Mouse (Mus musculus) limb, embryonic 12.5 days (tissue): ENCODE measurements around the gene Ptprd. TPM values are rescaled to one million over a fixed set of nuclear protein-coding genes. Genes with fewer than 3 reads are reported as not detected.

ENCODE experiments used
- ATAC-seq: fragments of 200-750 bp; cut with Nextera tagmentation; 2 replicates; pipeline ENCODE4 v1.8.0; 2017; ENCODE audit warnings: low read depth, moderate TSS enrichment; ENCODE audit not compliant: insufficient number of reproducible peaks, insufficient read depth, low FRiP score, low TSS enrichment
- H3K27ac ChIP-seq: fragments of 300-500 bp; sonication (generic); 2 replicates; pipeline ENCODE4 v1.5.1; 2016; ENCODE audit warnings: mild to moderate bottlenecking, moderate library complexity
- H3K27me3 ChIP-seq: fragments of 300-500 bp; sonication (generic); 2 replicates; pipeline ENCODE4 v1.6.1; 2016; ENCODE audit warnings: mild to moderate bottlenecking, moderate library complexity
- H3K36me3 ChIP-seq: fragments of 300-500 bp; sonication (generic); 2 replicates; pipeline ENCODE4 v1.6.1; 2016; ENCODE audit warnings: mild to moderate bottlenecking, moderate library complexity
- H3K4me1 ChIP-seq: fragments of 300-500 bp; sonication (generic); replicated peaks from 2 replicates; pipeline ENCODE4 v1.6.1; 2016
- H3K4me2 ChIP-seq: fragments of 300-500 bp; sonication (generic); 2 replicates; pipeline ENCODE4 v1.6.1; 2016; ENCODE audit warnings: mild to moderate bottlenecking, moderate library complexity
- H3K4me3 ChIP-seq: fragments of 300-500 bp; sonication (generic); replicated peaks from 2 replicates; pipeline ENCODE4 v1.5.1; 2016; ENCODE audit warnings: mild to moderate bottlenecking
- H3K9ac ChIP-seq: fragments of 300-500 bp; sonication (generic); replicated peaks from 2 replicates; pipeline ENCODE4 v1.6.1; 2016; ENCODE audit warnings: mild to moderate bottlenecking, moderate library complexity
- H3K9me3 ChIP-seq: fragments of 300-500 bp; sonication (generic); 2 replicates; pipeline ENCODE4 v1.6.1; 2016; ENCODE audit warnings: mild to moderate bottlenecking, moderate library complexity
- WGBS: fragments of 180-500 bp; shearing (Covaris S2); methylation state at CpG from one replicate; pipeline ENCODE4 v1.1.7; 2016; 5-methylcytosine and 5-hydroxymethylcytosine counted together
- polyA plus RNA-seq: library from polyadenylated mRNA; unstranded; fragments of >200 nt; fragmentation: Nextera tagmentation; extraction: Ambion mirVana; gene quantifications from 2 replicates; pipeline ENCODE4 v1.2.1, GENCODE M21; 2016

The Ptprd gene
- polyA plus RNA-seq, 1 experiment from 2014 or later, result 30.9 TPM

DNA sequence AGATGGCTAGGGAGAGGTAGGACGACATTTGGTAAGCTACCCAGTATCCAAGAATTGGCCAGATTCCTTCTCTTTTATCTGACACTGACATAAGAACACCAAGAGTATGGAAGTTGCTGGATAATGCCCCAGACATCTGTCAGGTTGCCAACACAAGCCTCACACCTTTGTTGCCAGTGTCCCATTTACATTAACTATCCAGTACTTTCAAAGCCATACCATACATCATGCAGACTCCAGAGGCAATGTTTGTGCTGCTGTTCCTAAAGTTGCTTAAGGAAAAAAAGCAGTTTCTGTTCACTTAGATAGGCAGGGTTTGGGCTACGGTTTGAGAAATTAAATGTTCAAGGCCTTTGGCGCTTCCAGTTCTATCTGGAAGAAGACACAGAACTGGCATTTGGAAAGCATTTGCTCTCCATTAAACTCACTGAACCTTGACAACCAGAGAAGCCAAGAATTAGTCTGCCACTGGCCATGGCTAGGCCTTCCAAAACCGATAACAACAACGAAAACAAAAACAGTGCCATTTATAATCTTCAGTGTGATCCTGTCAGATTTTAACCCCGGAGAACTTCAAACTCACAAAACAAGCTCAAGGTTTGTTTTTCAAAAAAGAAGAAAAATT, 2220.0 kb downstream of the Ptprd start:
- Histone ChIP-seq H3K27ac (no peak overlapping the region), H3K4me3 (no peak overlapping the region), H3K9ac (no peak overlapping the region), H3K27me3 (no peaks in the 10 kb centered on the region), H3K9me3 (no peaks in the 10 kb centered on the region), H3K4me2 (no peak overlapping the region), H3K4me1 (no peaks in the 10 kb centered on the region; the same call in 1 of the 2 replicates), H3K36me3 (no peaks in the 10 kb centered on the region)
- ATAC-seq, result no peak
- WGBS, result 90% methylated on average over 6 of the region's 6 CpGs

DNA sequence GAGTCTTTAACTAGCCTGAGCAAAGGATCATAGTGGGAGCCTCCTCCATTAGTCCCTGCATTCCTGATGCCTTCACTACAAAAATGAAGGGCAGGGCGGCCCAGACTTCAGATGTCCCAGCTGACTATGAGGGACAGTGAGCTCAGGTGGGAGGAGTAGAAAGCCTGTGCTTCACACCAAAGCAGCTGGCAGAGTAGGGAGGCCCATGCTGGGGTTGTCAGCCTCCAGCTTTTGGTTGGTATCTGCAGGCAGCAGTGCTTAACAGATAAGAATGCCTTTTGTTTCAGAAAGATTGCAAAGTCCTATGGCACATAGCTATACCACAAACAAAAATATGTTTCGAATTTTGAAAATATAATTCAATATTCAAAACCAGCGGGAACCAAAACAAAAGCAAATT, 2237.0 kb downstream of the Ptprd start:
- Histone ChIP-seq H3K36me3 (no peaks in the 10 kb centered on the region), H3K9me3 (no peaks in the 10 kb centered on the region), H3K4me3 (no peak overlapping the region), H3K9ac (no peak overlapping the region), H3K27ac (0 out of 2 replicates have a peak overlapping the region, but pooled peaks have one; percentile 4), H3K27me3 (no peaks in the 10 kb centered on the region), H3K4me1 (peaks cover 5% of the 10 kb centered on the region; the same call in 1 of the 2 replicates), H3K4me2 (no peak overlapping the region)
- 64% methylated on average over 3 of the region's 3 CpGs for WGBS
- no peak; the same call in 1 of the 2 replicates for ATAC-seq

- Histone ChIP-seq H3K27ac (no peak overlapping the region), H3K4me3 (no peak overlapping the region), H3K36me3 (no peaks in the 10 kb centered on the region), H3K4me2 (no peak overlapping the region), H3K4me1 (peaks cover 5% of the 10 kb centered on the region; the same call in 1 of the 2 replicates), H3K9ac (no peak overlapping the region), H3K9me3 (no peaks in the 10 kb centered on the region), H3K27me3 (no peaks in the 10 kb centered on the region)
- WGBS, result 60% methylated on average over 1 of the region's 1 CpGs
- no peak for ATAC-seq
Observed at GRCm38 (mm10) chr4:75973322-75973721, 2238.4 kb downstream of the Ptprd start.

GRCm38 (mm10) chr4:75969961-75970360, 2241.8 kb downstream of the Ptprd start:
- Histone ChIP-seq H3K36me3 (no peaks in the 10 kb centered on the region), H3K4me2 (no peak overlapping the region), H3K27ac (no peak overlapping the region), H3K9me3 (no peaks in the 10 kb centered on the region), H3K4me1 (peaks cover 5% of the 10 kb centered on the region; the same call in 1 of the 2 replicates), H3K9ac (no peak overlapping the region), H3K4me3 (no peak overlapping the region), H3K27me3 (no peaks in the 10 kb centered on the region)
- ATAC-seq, result no peak
- 85% methylated on average over 2 of the region's 2 CpGs for WGBS

DNA sequence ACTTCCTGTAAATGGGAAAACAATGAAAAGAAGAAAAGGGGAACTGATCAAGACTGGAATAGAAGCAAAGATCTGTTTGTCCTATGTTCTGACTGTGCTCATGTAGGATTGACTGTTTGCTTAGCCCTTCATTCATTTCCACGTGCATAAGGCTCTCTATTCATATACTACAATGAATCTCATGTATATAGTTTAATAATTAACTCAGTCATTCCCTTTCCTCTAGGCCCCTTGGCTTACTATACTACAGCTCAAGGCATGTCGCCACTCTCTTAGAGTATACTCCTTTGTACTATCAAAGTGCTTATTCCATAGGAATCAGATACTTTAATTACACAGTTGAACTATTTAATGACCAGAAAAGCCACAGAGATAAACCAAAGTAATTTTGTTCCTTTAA, 2243.1 kb downstream of the Ptprd start:
- no peak overlapping the region for H3K4me2 ChIP-seq
- no peak overlapping the region for H3K4me3 ChIP-seq
- no peaks in the 10 kb centered on the region for H3K4me1 ChIP-seq
- H3K9ac ChIP-seq, result no peak overlapping the region
- WGBS, result 89% methylated on average over 2 of the region's 2 CpGs
- no peaks in the 10 kb centered on the region for H3K36me3 ChIP-seq
- no peaks in the 10 kb centered on the region for H3K9me3 ChIP-seq
- H3K27ac ChIP-seq, result no peak overlapping the region
- no peaks in the 10 kb centered on the region for H3K27me3 ChIP-seq
- ATAC-seq, result no peak

GRCm38 (mm10) chr4:75965810-75966209, 2246.0 kb downstream of the Ptprd start:
- WGBS, result 87% methylated on average over 3 of the region's 3 CpGs
- Histone ChIP-seq H3K4me1 (no peaks in the 10 kb centered on the region), H3K4me2 (no peak overlapping the region), H3K4me3 (no peak overlapping the region), H3K9ac (no peak overlapping the region), H3K27ac (no peak overlapping the region), H3K36me3 (no peaks in the 10 kb centered on the region), H3K9me3 (no peaks in the 10 kb centered on the region), H3K27me3 (no peaks in the 10 kb centered on the region)
- no peak for ATAC-seq

DNA sequence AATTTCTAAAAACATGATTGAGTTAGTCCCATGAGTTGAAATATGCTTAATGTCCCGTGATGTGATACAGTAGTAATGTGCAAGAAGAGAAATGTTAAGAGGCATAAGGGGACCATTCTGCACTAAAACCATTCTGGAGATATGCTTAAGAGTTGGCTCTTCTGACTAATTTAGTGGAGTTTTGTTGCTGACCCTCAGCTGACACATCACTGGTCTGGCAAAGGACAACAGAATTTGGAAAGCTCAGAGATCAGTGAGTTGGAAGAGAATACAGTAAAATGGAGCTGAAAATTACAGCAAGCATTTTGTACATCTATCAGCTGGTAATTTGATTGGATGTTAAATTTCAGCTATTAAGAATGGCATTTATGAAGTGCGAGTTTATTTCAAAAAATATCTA, 2248.8 kb downstream of the Ptprd start:
- Histone ChIP-seq H3K27ac (no peak overlapping the region), H3K36me3 (no peaks in the 10 kb centered on the region), H3K4me2 (no peak overlapping the region), H3K27me3 (no peaks in the 10 kb centered on the region), H3K9me3 (no peaks in the 10 kb centered on the region), H3K9ac (no peak overlapping the region), H3K4me3 (no peak overlapping the region), H3K4me1 (no peaks in the 10 kb centered on the region)
- 75% methylated on average over 2 of the region's 2 CpGs for WGBS
- ATAC-seq, result no peak

GRCm38 (mm10) chr4:75961865-75962264, 2249.9 kb downstream of the Ptprd start:
- H3K27ac ChIP-seq, result no peak overlapping the region
- H3K9me3 ChIP-seq, result no peaks in the 10 kb centered on the region
- no peaks in the 10 kb centered on the region for H3K36me3 ChIP-seq
- H3K4me2 ChIP-seq, result no peak overlapping the region
- H3K4me1 ChIP-seq, result no peaks in the 10 kb centered on the region
- H3K27me3 ChIP-seq, result no peaks in the 10 kb centered on the region
- no peak overlapping the region for H3K4me3 ChIP-seq
- H3K9ac ChIP-seq, result no peak overlapping the region
- 70% methylated on average over 2 of the region's 2 CpGs for WGBS
- no peak for ATAC-seq

- H3K9ac ChIP-seq, result no peak overlapping the region
- H3K27me3 ChIP-seq, result no peaks in the 10 kb centered on the region
- H3K4me3 ChIP-seq, result no peak overlapping the region
- no peak overlapping the region for H3K27ac ChIP-seq
- no peaks in the 10 kb centered on the region for H3K9me3 ChIP-seq
- ATAC-seq, result peak; percentile 63; the same call in 1 of the 2 replicates
- no peaks in the 10 kb centered on the region; the same call in 1 of the 2 replicates for H3K4me1 ChIP-seq
- peaks cover 11% of the 10 kb centered on the region for H3K36me3 ChIP-seq
- no peak overlapping the region for H3K4me2 ChIP-seq
- WGBS, result 60% methylated on average over 6 of the region's 6 CpGs
Observed at GRCm38 (mm10) chr4:75953349-75954060, 2258.3 kb downstream of the Ptprd start.

GRCm38 (mm10) chr4:75950582-75950981, 2261.2 kb downstream of the Ptprd start:
- 66% methylated on average over 4 of the region's 4 CpGs for WGBS
- Histone ChIP-seq H3K9me3 (no peaks in the 10 kb centered on the region; the same call in 1 of the 2 replicates), H3K36me3 (peaks cover 13% of the 10 kb centered on the region), H3K4me1 (no peaks in the 10 kb centered on the region; the same call in 1 of the 2 replicates), H3K27me3 (no peaks in the 10 kb centered on the region), H3K4me3 (no peak overlapping the region), H3K27ac (no peak overlapping the region), H3K9ac (no peak overlapping the region), H3K4me2 (no peak overlapping the region)
- no peak for ATAC-seq

DNA sequence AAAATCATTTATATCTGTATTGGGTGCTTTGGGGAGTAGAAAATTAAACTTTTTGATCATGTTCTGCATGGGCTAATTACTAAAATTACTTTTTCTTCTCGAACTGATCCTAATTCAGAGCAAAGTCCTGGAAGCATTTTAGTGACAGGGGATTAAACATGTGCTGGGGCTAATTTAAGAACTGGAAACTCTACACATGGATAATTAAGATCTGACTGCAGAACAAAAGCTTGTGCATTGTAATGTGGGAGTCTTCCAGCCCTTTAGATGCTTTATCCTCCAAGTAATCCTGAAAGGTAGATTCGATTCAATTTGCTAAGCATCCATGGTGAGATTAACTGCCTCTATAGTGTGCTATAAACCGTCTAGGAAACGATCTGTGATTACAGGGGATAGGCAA, 2316.9 kb downstream of the Ptprd start:
- Histone ChIP-seq H3K4me2 (no peak overlapping the region), H3K4me1 (no peaks in the 10 kb centered on the region), H3K36me3 (no peaks in the 10 kb centered on the region), H3K4me3 (no peak overlapping the region), H3K27me3 (no peaks in the 10 kb centered on the region), H3K27ac (no peak overlapping the region), H3K9ac (no peak overlapping the region), H3K9me3 (no peaks in the 10 kb centered on the region)
- ATAC-seq, result no peak
- 46% methylated on average over 4 of the region's 4 CpGs for WGBS
